Mouse (Mus musculus) MEL (cell line): ENCODE data around the gene Cacng3. TPM values are rescaled to one million over a fixed set of nuclear protein-coding genes. Genes with fewer than 3 reads are reported as not detected.

Experiments used
- DNase-seq: peaks from one replicate; pipeline ENCODE4 v3.0.0; 2011; ENCODE audit warnings: low read depth, low spot score
- H3K27ac ChIP-seq: 2 replicates; pipeline ENCODE4 v1.5.1; 2012; ENCODE audit warnings: low read depth, mild to moderate bottlenecking, control low read depth, low read length, moderate library complexity; ENCODE audit not compliant: control insufficient read depth
- H3K27me3 ChIP-seq, 2 experiments: fragments of 150-350 bp in 1 of 2; sonication (generic) in 1 of 2; 2 replicates each; pipeline ENCODE4 v1.6.1; 2012; ENCODE audit warnings: low read length in 2 of 2, mild to moderate bottlenecking in 2 of 2, improper control_type of control experiment in 1 of 2, moderate library complexity in 1 of 2; ENCODE audit not compliant: insufficient read depth in 2 of 2, control insufficient read depth in 1 of 2
- H3K36me3 ChIP-seq, 2 experiments: 2 replicates each; pipeline ENCODE4 v1.6.1; 2012 to 2014; ENCODE audit warnings: low read length in 2 of 2, improper control_type of control experiment in 1 of 2, inconsistent platforms in 1 of 2, mild to moderate bottlenecking in 1 of 2; ENCODE audit not compliant: insufficient read depth in 2 of 2, control insufficient read depth in 1 of 2
- H3K4me1 ChIP-seq, 2 experiments: fragments of 150-350 bp in 1 of 2; sonication (generic) in 1 of 2; 2 replicates each; pipeline ENCODE4 v1.6.1; 2012; ENCODE audit warnings: low read length in 2 of 2, improper control_type of control experiment in 1 of 2, mild to moderate bottlenecking in 1 of 2; ENCODE audit not compliant: insufficient read depth in 2 of 2, control insufficient read depth in 1 of 2
- H3K4me3 ChIP-seq, 2 experiments: fragments of 150-350 bp in 1 of 2; sonication (generic) in 1 of 2; 2 replicates each; pipeline ENCODE4 v1.5.1; 2012; ENCODE audit warnings: low read depth in 2 of 2, low read length in 2 of 2, mild to moderate bottlenecking in 2 of 2, moderate library complexity in 2 of 2, control low read depth in 1 of 2, improper control_type of control experiment in 1 of 2; ENCODE audit not compliant: control insufficient read depth in 1 of 2, insufficient read depth in 1 of 2
- H3K79me2 ChIP-seq: 2 replicates; pipeline ENCODE4 v1.6.1; 2012; ENCODE audit warnings: mild to moderate bottlenecking, low read length, moderate library complexity; ENCODE audit not compliant: control insufficient read depth, poor library complexity, insufficient read depth
- H3K9ac ChIP-seq: 2 replicates; pipeline ENCODE4 v1.6.1; 2012; ENCODE audit warnings: low read depth, mild to moderate bottlenecking, control low read depth, low read length, moderate library complexity; ENCODE audit not compliant: control insufficient read depth, poor library complexity, severe bottlenecking
- H3K9me3 ChIP-seq: fragments of 150-350 bp; sonication (generic); replicated peaks from 2 replicates; pipeline ENCODE4 v1.6.1; 2012; ENCODE audit warnings: mild to moderate bottlenecking, low read length, improper control_type of control experiment, moderate library complexity; ENCODE audit not compliant: insufficient read depth
- BHLHE40 ChIP-seq: IDR thresholded peaks from 2 replicates; pipeline ENCODE4 v1.6.1; 2012; ENCODE audit warnings: low read depth, mild to moderate bottlenecking, inconsistent platforms, low read length, improper control_type of control experiment, borderline replicate concordance
- CHD1 ChIP-seq: IDR thresholded peaks from 2 replicates; pipeline ENCODE4 v1.6.1; 2012; ENCODE audit warnings: low read depth, mild to moderate bottlenecking, inconsistent platforms, low read length, improper control_type of control experiment
- CHD2 ChIP-seq: IDR thresholded peaks from 2 replicates; pipeline ENCODE4 v1.6.1; 2011; ENCODE audit warnings: low read length, improper control_type of control experiment
- CTCF ChIP-seq, 3 experiments: IDR thresholded peaks in 2 of 3; conservative IDR thresholded peaks in 1 of 3; 2 replicates each; pipeline ENCODE4 v1.5.1; 2011 to 2012; ENCODE audit warnings: low read length in 3 of 3, low read depth in 2 of 3, mild to moderate bottlenecking in 2 of 3, improper control_type of control experiment in 1 of 3, inconsistent platforms in 1 of 3, mixed read lengths in 1 of 3, moderate library complexity in 1 of 3; ENCODE audit not compliant: control insufficient read depth in 1 of 3, insufficient read depth in 1 of 3, poor library complexity in 1 of 3, severe bottlenecking in 1 of 3
- ELF1 ChIP-seq: IDR thresholded peaks from 2 replicates; pipeline ENCODE4 v1.6.1; 2014; ENCODE audit warnings: low read depth, mild to moderate bottlenecking, inconsistent platforms, low read length, improper control_type of control experiment, moderate library complexity
- EP300 ChIP-seq, 2 experiments: IDR thresholded peaks; 2 replicates each; pipeline ENCODE4 v1.6.1; 2011; ENCODE audit warnings: improper control_type of control experiment in 2 of 2, low read length in 2 of 2, low read depth in 1 of 2, mild to moderate bottlenecking in 1 of 2
- ETS1 ChIP-seq: IDR thresholded peaks from 2 replicates; pipeline ENCODE4 v1.6.1; 2012; ENCODE audit warnings: low read depth, mild to moderate bottlenecking, inconsistent platforms, low read length, improper control_type of control experiment, moderate library complexity
- KAT2A ChIP-seq: conservative IDR thresholded peaks from 2 replicates; pipeline ENCODE4 v1.6.1; 2012; ENCODE audit warnings: low read depth, low read length, improper control_type of control experiment, inconsistent platforms
- MAFK ChIP-seq: IDR thresholded peaks from 2 replicates; pipeline ENCODE4 v1.6.1; 2011; ENCODE audit warnings: low read depth, mild to moderate bottlenecking, low read length, improper control_type of control experiment, borderline replicate concordance
- MAX ChIP-seq: IDR thresholded peaks from 2 replicates; pipeline ENCODE4 v1.6.1; 2011; ENCODE audit warnings: low read length, improper control_type of control experiment
- MYB ChIP-seq: IDR thresholded peaks from 2 replicates; pipeline ENCODE4 v1.6.1; 2011; ENCODE audit warnings: mild to moderate bottlenecking, low read depth, low read length, improper control_type of control experiment
- MYC ChIP-seq: IDR thresholded peaks from 2 replicates; pipeline ENCODE4 v1.6.1; 2011; ENCODE audit warnings: low read depth, mild to moderate bottlenecking, low read length, improper control_type of control experiment, moderate library complexity
- POLR2A ChIP-seq, 2 experiments: IDR thresholded peaks; 2 replicates each; pipeline ENCODE4 v1.6.1; 2011 to 2012; ENCODE audit warnings: low read length in 2 of 2, mild to moderate bottlenecking in 2 of 2, control low read depth in 1 of 2, improper control_type of control experiment in 1 of 2, low read depth in 1 of 2, moderate library complexity in 1 of 2; ENCODE audit not compliant: control insufficient read depth in 1 of 2, insufficient read depth in 1 of 2, poor library complexity in 1 of 2
- POLR2AphosphoS2 ChIP-seq: IDR thresholded peaks from 2 replicates; pipeline ENCODE4 v1.6.1; 2011; ENCODE audit warnings: low read length, improper control_type of control experiment
- POLR2AphosphoS5 ChIP-seq: IDR thresholded peaks from 2 replicates; pipeline ENCODE4 v1.6.1; 2012; ENCODE audit warnings: low read depth, borderline replicate concordance, mild to moderate bottlenecking, inconsistent platforms, low read length, moderate library complexity, mixed read lengths
- RCOR1 ChIP-seq: IDR thresholded peaks from 2 replicates; pipeline ENCODE4 v1.6.1; 2012; ENCODE audit warnings: low read depth, mild to moderate bottlenecking, inconsistent platforms, low read length, improper control_type of control experiment
- TAL1 ChIP-seq: IDR thresholded peaks from 2 replicates; pipeline ENCODE4 v1.6.1; 2012; ENCODE audit warnings: mild to moderate bottlenecking, inconsistent platforms, low read length, moderate library complexity, mixed read lengths
- TBP ChIP-seq: IDR thresholded peaks from 2 replicates; pipeline ENCODE4 v1.8.0; 2011; ENCODE audit warnings: low read depth, low read length, improper control_type of control experiment
- USF2 ChIP-seq, 2 experiments: IDR thresholded peaks; 2 replicates each; pipeline ENCODE4 v1.6.1; 2011 to 2012; ENCODE audit warnings: improper control_type of control experiment in 2 of 2, low read length in 2 of 2, borderline replicate concordance in 1 of 2, inconsistent platforms in 1 of 2, low read depth in 1 of 2, mild to moderate bottlenecking in 1 of 2; ENCODE audit not compliant: insufficient read depth in 1 of 2
- ZC3H11A ChIP-seq: IDR thresholded peaks from 2 replicates; pipeline ENCODE4 v1.6.1; 2012; ENCODE audit warnings: low read depth, mild to moderate bottlenecking, inconsistent platforms, low read length, improper control_type of control experiment
- ZKSCAN1 ChIP-seq: IDR thresholded peaks from 2 replicates; pipeline ENCODE4 v1.6.1; 2012; ENCODE audit warnings: low read depth, mild to moderate bottlenecking, inconsistent platforms, low read length, improper control_type of control experiment, moderate library complexity
- ZMIZ1 ChIP-seq: IDR thresholded peaks from 2 replicates; pipeline ENCODE4 v1.6.1; 2012; ENCODE audit warnings: low read depth, mild to moderate bottlenecking, inconsistent platforms, low read length, improper control_type of control experiment, moderate library complexity
- ZNF384 ChIP-seq: IDR thresholded peaks from 2 replicates; pipeline ENCODE4 v1.6.1; 2012; ENCODE audit warnings: low read depth, mild to moderate bottlenecking, inconsistent platforms, low read length, improper control_type of control experiment
- polyA plus RNA-seq, 2 experiments: library from polyadenylated mRNA; stranded (reverse) in 1 of 2; unstranded in 1 of 2; fragments of >175 nt in 1 of 2; fragments of >200 nt in 1 of 2; gene quantifications; 2 replicates each; pipeline versions ENCODE4 v1.2.1 to v1.2.4; 2012; ENCODE audit warnings: low replicate concordance in 2 of 2, low read depth in 1 of 2; ENCODE audit not compliant: insufficient read length in 2 of 2, insufficient read depth in 1 of 2, missing spikeins in 1 of 2
- total RNA-seq: library from RNA; depleted of rRNA; stranded (reverse); fragments of 300-350 nt; gene quantifications from 2 replicates; pipeline ENCODE4 v1.2.3, GENCODE M21; 2012; rRNA removed

The Cacng3 gene
- total RNA-seq (not detected in 2 replicates), polyA plus RNA-seq (not detected)

DNA sequence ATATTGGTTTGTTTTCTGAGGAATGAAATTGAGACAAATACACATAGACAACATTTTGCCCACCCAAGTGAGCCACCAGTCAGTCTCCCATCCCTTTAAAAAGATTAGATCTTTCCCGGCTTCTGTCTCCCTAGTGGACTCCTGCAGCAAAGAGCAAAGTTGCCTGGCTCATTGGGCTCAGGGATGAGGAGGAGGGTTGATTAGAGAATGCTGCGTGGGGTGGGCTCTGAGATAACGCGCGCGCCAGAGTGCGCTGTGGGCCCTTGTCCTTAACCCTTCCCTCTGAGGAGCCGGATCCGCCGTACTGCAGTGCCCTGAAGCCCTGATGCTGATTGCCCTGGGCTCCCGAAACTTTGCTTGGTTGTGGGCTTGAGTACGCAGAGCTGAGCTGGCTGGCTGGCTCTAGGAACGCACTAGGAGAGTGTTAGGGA is at the start of gene Cacng3:
Cacng3 (plus strand) TSS at position 51 of the 431 bp plus-strand sequence.
- TF ChIP-seq ETS1, result no peak
- no peak for TF ChIP-seq ZKSCAN1
- TF ChIP-seq MYB, result no peak
- TF ChIP-seq MAX, result no peak
- no peak for TF ChIP-seq TAL1
- TF ChIP-seq ZNF384, result no peak
- no peak for TF ChIP-seq TBP
- Histone ChIP-seq H3K27ac (no peak within 1 kb of the TSS), H3K79me2 (no peaks in the 10 kb centered on the region), H3K36me3 (no peaks in the 10 kb centered on the region), H3K4me1 (no peaks in the 10 kb centered on the region), H3K9me3 (no peaks in the 10 kb centered on the region), H3K9ac (no peak within 1 kb of the TSS), H3K4me3 (no peak within 1 kb of the TSS), H3K27me3 (no peaks in the 10 kb centered on the region; a peak in 1 of 4 replicates)
- DNase-seq, result no peak

DNA sequence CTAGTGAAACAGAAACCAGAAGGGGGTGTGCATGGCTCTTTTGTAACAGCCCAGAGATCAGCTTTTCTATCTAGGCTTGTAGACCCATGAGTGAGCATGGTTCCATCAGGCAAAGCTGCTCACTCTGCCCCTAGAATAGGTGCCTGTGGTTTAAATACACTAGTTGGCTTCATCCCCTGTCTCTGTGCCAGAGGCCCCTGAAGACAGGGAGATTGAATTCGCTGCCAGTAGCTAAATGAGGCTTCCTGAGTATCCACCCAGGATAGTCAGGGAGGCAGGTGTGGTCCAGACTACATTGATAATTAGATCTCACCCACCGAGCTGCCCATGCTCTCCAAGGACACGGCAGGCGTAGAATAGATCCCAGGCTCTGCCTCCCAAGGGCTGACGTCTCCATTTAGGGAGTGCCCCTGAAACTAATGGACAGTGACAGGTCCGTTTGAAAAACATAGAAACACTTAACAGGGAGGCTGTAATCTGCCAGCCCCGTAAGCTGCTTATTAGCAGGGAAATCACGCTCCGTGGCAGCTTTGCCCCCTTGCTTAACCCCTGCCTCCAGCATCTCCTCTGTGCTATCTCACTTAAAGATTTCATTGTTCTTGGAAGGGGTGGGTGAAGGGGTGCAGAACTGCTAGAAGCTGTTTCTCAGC is 48.0 kb upstream of the Cacng3 start:
- Histone ChIP-seq H3K36me3 (no peaks in the 10 kb centered on the region), H3K79me2 (no peaks in the 10 kb centered on the region), H3K4me3 (no peak overlapping the region), H3K9ac (no peak overlapping the region), H3K9me3 (no peaks in the 10 kb centered on the region), H3K4me1 (no peaks in the 10 kb centered on the region), H3K27me3 (no peaks in the 10 kb centered on the region), H3K27ac (no peak overlapping the region)
- DNase-seq, result no peak
- TF ChIP-seq CHD2, result no peak
- no peak for TF ChIP-seq ZC3H11A
- TF ChIP-seq POLR2A (IDR thresholded peaks at IDR 0.05; ENCODE audit: control insufficient read depth in 1 of 2, insufficient read depth in 1 of 2, low read depth in 1 of 2, low read length in 2 of 2, poor library complexity in 1 of 2), result no peak
- TF ChIP-seq KAT2A, result no peak
- no peak for TF ChIP-seq TAL1
- no peak for TF ChIP-seq MYC
- no peak for TF ChIP-seq MAFK
- TF ChIP-seq RCOR1, result no peak
- TF ChIP-seq POLR2AphosphoS5, result no peak
- no peak for TF ChIP-seq CHD1
- no peak for TF ChIP-seq CTCF (IDR thresholded peaks at IDR 0.05 in 2 of 3, conservative IDR thresholded peaks at IDR 0.05 in 1 of 3; ENCODE audit: control insufficient read depth in 1 of 3, insufficient read depth in 1 of 3, low read depth in 2 of 3, low read length in 3 of 3, poor library complexity in 1 of 3, severe bottlenecking in 1 of 3)
- TF ChIP-seq POLR2AphosphoS2, result no peak
- no peak for TF ChIP-seq USF2 (IDR thresholded peaks at IDR 0.05; ENCODE audit: borderline replicate concordance in 1 of 2, insufficient read depth in 1 of 2, low read depth in 1 of 2, low read length in 2 of 2)
- no peak for TF ChIP-seq EP300 (IDR thresholded peaks at IDR 0.05; ENCODE audit: low read depth in 1 of 2, low read length in 2 of 2)
- TF ChIP-seq BHLHE40, result no peak
- TF ChIP-seq TBP, result no peak
- TF ChIP-seq ZMIZ1, result no peak
- TF ChIP-seq ZKSCAN1, result no peak
- no peak for TF ChIP-seq ELF1
- no peak for TF ChIP-seq ETS1
